ENCODE assay signal across 8 mouse cellular contexts in genomic region chr9:14614205-14614930, GRCm38 (mm10). TPM values are rescaled to one million over a fixed set of nuclear protein-coding genes. Genes with fewer than 3 reads are reported as not detected.
DNase-seq lines count a peak whose midpoint lies in the region; ATAC-seq and TF ChIP-seq lines count a peak whose summit lies in the region.

No protein-coding gene starts in this region.

- H3K4me3 ChIP-seq in bone marrow macrophage, adult 2 months (ENCODE audit: insufficient read depth, low read length): peak overlapping the region; percentile 90
- peak overlapping the region; percentile 70 for H3K4me3 ChIP-seq in forebrain, postnatal 0 days (ENCODE audit: low read depth, low read length)
- H3K4me3 ChIP-seq in hindbrain, postnatal 0 days (ENCODE audit: low read length): peak overlapping the region; percentile 84
- peak overlapping the region; percentile 61 for H3K4me3 ChIP-seq in liver, postnatal 0 days (ENCODE audit: low read depth, low read length)

- peak; percentile 75 for ATAC-seq in forebrain, postnatal 0 days
- ATAC-seq in hindbrain, postnatal 0 days: peak; percentile 72
- peak; percentile 63 for ATAC-seq in liver, postnatal 0 days

- peak overlapping the region; percentile 89 for H3K4me2 ChIP-seq in forebrain, postnatal 0 days (ENCODE audit: low read depth)
- peak overlapping the region; percentile 72 for H3K4me2 ChIP-seq in hindbrain, postnatal 0 days (ENCODE audit: low read depth, low read length)
- peak overlapping the region; percentile 76 for H3K4me2 ChIP-seq in liver, postnatal 0 days (ENCODE audit: low read depth, low read length)

- DNase-seq in layer of hippocampus, postnatal 10 days (ENCODE audit: low spot score in 2 of 2): peak; percentile 60 to 65
- DNase-seq in layer of hippocampus, adult 9-11 months: no peak
- peak; percentile 72 for DNase-seq in forebrain, postnatal 0 days
- DNase-seq in hindbrain, postnatal 0 days (ENCODE audit: low spot score): peak; percentile 45
- DNase-seq in liver, postnatal 0 days: peak; percentile 52
- peak; percentile 66 for DNase-seq in retina, embryonic 14.5 days (ENCODE audit: low spot score)
- DNase-seq in spleen, postnatal 36 days (ENCODE audit: low spot score in 2 of 2): no peak

- H3K4me1 ChIP-seq in bone marrow macrophage, adult 2 months (ENCODE audit: control insufficient read depth, insufficient read depth, low read length): peaks cover 45% of the 10 kb centered on the region
- H3K4me1 ChIP-seq in forebrain, postnatal 0 days (ENCODE audit: insufficient read depth): peaks cover 25% of the 10 kb centered on the region
- H3K4me1 ChIP-seq in hindbrain, postnatal 0 days (ENCODE audit: insufficient read depth, low read length): peaks cover 19% of the 10 kb centered on the region
- peaks cover 3% of the 10 kb centered on the region; the same call in 1 of the 2 replicates for H3K4me1 ChIP-seq in liver, postnatal 0 days (ENCODE audit: insufficient read depth)

- no peaks in the 10 kb centered on the region for H3K36me3 ChIP-seq in forebrain, postnatal 0 days (ENCODE audit: insufficient read depth)
- no peaks in the 10 kb centered on the region for H3K36me3 ChIP-seq in hindbrain, postnatal 0 days (ENCODE audit: insufficient read depth, low read length)
- no peaks in the 10 kb centered on the region for H3K36me3 ChIP-seq in liver, postnatal 0 days (replicated peaks; ENCODE audit: insufficient read depth, low read length)

- no peak for TF ChIP-seq POLR2A in bone marrow macrophage, adult 2 months (IDR thresholded peaks at IDR 0.05; ENCODE audit: borderline replicate concordance, low read depth, low read length)

- no peaks in the 10 kb centered on the region for H3K9me3 ChIP-seq in forebrain, postnatal 0 days (ENCODE audit: low read length)
- H3K9me3 ChIP-seq in hindbrain, postnatal 0 days (ENCODE audit: low read length): no peaks in the 10 kb centered on the region
- H3K9me3 ChIP-seq in liver, postnatal 0 days (ENCODE audit: low read length): no peaks in the 10 kb centered on the region

- no peak overlapping the region for H3K27ac ChIP-seq in bone marrow macrophage, adult 2 months (ENCODE audit: insufficient read depth, low read depth, low read length)
- H3K27ac ChIP-seq in forebrain, postnatal 0 days (ENCODE audit: low read depth, low read length): peak overlapping the region; percentile 79
- peak overlapping the region; percentile 55 for H3K27ac ChIP-seq in hindbrain, postnatal 0 days
- peak overlapping the region; percentile 89 for H3K27ac ChIP-seq in liver, postnatal 0 days (ENCODE audit: low read depth)

- H3K9ac ChIP-seq in forebrain, postnatal 0 days: peak overlapping the region; percentile 78
- peak overlapping the region; percentile 87 for H3K9ac ChIP-seq in hindbrain, postnatal 0 days (replicated peaks; ENCODE audit: low read length)
- peak overlapping the region; percentile 76 for H3K9ac ChIP-seq in liver, postnatal 0 days (replicated peaks)

- TF ChIP-seq EP300 in liver, postnatal 0 days (IDR thresholded peaks at IDR 0.05; ENCODE audit: low read depth): no peak

- TF ChIP-seq CTCF in bone marrow macrophage, adult 2 months (IDR thresholded peaks at IDR 0.05; ENCODE audit: low read depth, low read length): no peak
- TF ChIP-seq CTCF in forebrain, postnatal 0 days (IDR thresholded peaks at IDR 0.05; ENCODE audit: low read depth): no peak; the same call in 1 of the 2 replicates
- no peak for TF ChIP-seq CTCF in hindbrain, postnatal 0 days (IDR thresholded peaks at IDR 0.05; ENCODE audit: low read depth)
- no peak for TF ChIP-seq CTCF in liver, postnatal 0 days (IDR thresholded peaks at IDR 0.05; ENCODE audit: low read depth)

- no peaks in the 10 kb centered on the region for H3K27me3 ChIP-seq in forebrain, postnatal 0 days (ENCODE audit: insufficient read depth, low read length)
- no peaks in the 10 kb centered on the region for H3K27me3 ChIP-seq in hindbrain, postnatal 0 days (ENCODE audit: insufficient read depth, low read length)
- peaks cover 21% of the 10 kb centered on the region for H3K27me3 ChIP-seq in liver, postnatal 0 days (ENCODE audit: insufficient read depth, low read length)

- under 1% methylated on average over 50 of the region's 50 CpGs for WGBS in forebrain, postnatal 0 days
- under 1% methylated on average over 49 of the region's 50 CpGs for WGBS in hindbrain, postnatal 0 days
- WGBS in liver, postnatal 0 days (ENCODE audit: insufficient replicate concordance): under 1% methylated on average over 50 of the region's 50 CpGs

RNA-seq across cellular contexts. Expression of gene Amotl1, which starts 30.5 kb away (rescaled TPM):
- 10 to 100 TPM; 16.3 to 20.0 TPM for total RNA-seq in layer of hippocampus, postnatal 10 days (2021)
- polyA plus RNA-seq in bone marrow macrophage, adult 2 months (2012; ENCODE audit: insufficient read depth, insufficient read length, missing spikeins): 0.37 and 0.46 TPM in 2 replicates
- 21.8 and 31.4 TPM in 2 replicates for total RNA-seq in forebrain, postnatal 0 days (2014; rRNA removed)
- polyA plus RNA-seq in forebrain, postnatal 0 days (2015; fragmentation: Nextera tagmentation; extraction: Ambion mirVana): 3.1 and 5.2 TPM in 2 replicates
- 22.9 and 27.0 TPM in 2 replicates for total RNA-seq in hindbrain, postnatal 0 days (2014; rRNA removed)
- polyA plus RNA-seq in hindbrain, postnatal 0 days (2015; fragmentation: Nextera tagmentation; extraction: Ambion mirVana): 4.2 and 4.4 TPM in 2 replicates
- polyA plus RNA-seq in liver, postnatal 0 days (2015; fragmentation: Nextera tagmentation; extraction: Ambion mirVana): 1.6 and 1.9 TPM in 2 replicates

Comparison
In these comparisons a context has a peak if more than half of its experiments do, and no peak if none do; other contexts are left out.
1. DNase-seq: peak in layer of hippocampus, postnatal 10 days (2 of 2), forebrain, postnatal 0 days (single experiment), hindbrain, postnatal 0 days (single experiment), liver, postnatal 0 days (single experiment) and retina, embryonic 14.5 days (single experiment); none in layer of hippocampus, adult 9-11 months (single experiment) and spleen, postnatal 36 days (0 of 2).
2. Peak in every context shown above with its lines, with median percentiles within 50 percentile points of each other: H3K4me3 ChIP-seq, ATAC-seq, H3K4me2 ChIP-seq and H3K9ac ChIP-seq.